Mouse (Mus musculus) neural tube, embryonic 14.5 days (tissue): ENCODE results near the gene Rpa1. TPM values are rescaled to one million over a fixed set of nuclear protein-coding genes. Genes with fewer than 3 reads are reported as not detected.
A peak's percentile ranks its signal among the peaks of the same experiment; 100 is the strongest.
"Not testable (repeated sequence)": the region's sequence is repeated elsewhere in the genome, so short reads cannot be mapped to it uniquely, and the experiment has no call there.

Experiments
- ATAC-seq: fragments of 200-750 bp; cut with Nextera tagmentation; 2 replicates; pipeline ENCODE4 v1.8.0; 2017; ENCODE audit warnings: low read depth, mild to moderate bottlenecking, moderate TSS enrichment, moderate library complexity
- H3K27ac ChIP-seq: fragments of 300-500 bp; sonication (generic); 2 replicates; pipeline ENCODE4 v1.5.1; 2014; ENCODE audit warnings: low read depth, mild to moderate bottlenecking, control low read depth, low read length, moderate library complexity, mixed read lengths
- H3K27me3 ChIP-seq: fragments of 300-500 bp; sonication (generic); 2 replicates; pipeline ENCODE4 v1.6.1; 2014; ENCODE audit warnings: low read length; ENCODE audit not compliant: control insufficient read depth, insufficient read depth
- H3K36me3 ChIP-seq: fragments of 300-500 bp; sonication (generic); 2 replicates; pipeline ENCODE4 v1.6.1; 2014; ENCODE audit warnings: low read length, mixed read lengths; ENCODE audit not compliant: control insufficient read depth, insufficient read depth
- H3K4me1 ChIP-seq: fragments of 300-500 bp; sonication (generic); 2 replicates; pipeline ENCODE4 v1.6.1; 2014; ENCODE audit warnings: low read length; ENCODE audit not compliant: control insufficient read depth, insufficient read depth
- H3K4me2 ChIP-seq: fragments of 300-500 bp; sonication (generic); 2 replicates; pipeline ENCODE4 v1.6.1; 2014; ENCODE audit warnings: mild to moderate bottlenecking, low read depth, low read length, control low read depth
- H3K4me3 ChIP-seq: fragments of 300-500 bp; sonication (generic); 2 replicates; pipeline ENCODE4 v1.5.1; 2014; ENCODE audit warnings: low read depth, low read length, control low read depth, mixed read lengths
- H3K9ac ChIP-seq: fragments of 300-500 bp; sonication (generic); replicated peaks from 2 replicates; pipeline ENCODE4 v1.6.1; 2014; ENCODE audit warnings: low read depth, mild to moderate bottlenecking, control low read depth, low read length, mixed read lengths
- H3K9me3 ChIP-seq: fragments of 300-500 bp; sonication (generic); 2 replicates; pipeline ENCODE4 v1.6.1; 2016; ENCODE audit warnings: low read length; ENCODE audit not compliant: control insufficient read depth
- WGBS: fragments of 180-500 bp; shearing (Covaris S2); extraction: QIAGEN DNeasy Blood & Tissue Kit; methylation state at CpG from one replicate; pipeline ENCODE4 v1.1.7; 2014; 5-methylcytosine and 5-hydroxymethylcytosine counted together
- polyA plus RNA-seq: library from polyadenylated mRNA; unstranded; fragments of >200 nt; fragmentation: Nextera tagmentation; extraction: Ambion mirVana; gene quantifications from 2 replicates; pipeline ENCODE4 v1.2.1, GENCODE M21; 2014

Gene Rpa1
- polyA plus RNA-seq, 1 experiment from 2014 or later: 41.4 TPM

GRCm38 (mm10) chr11:75286868-75287267, 61.3 kb downstream of the Rpa1 start:
- Histone ChIP-seq H3K9me3 (no peaks in the 10 kb centered on the region), H3K27ac (no peak overlapping the region), H3K9ac (no peak overlapping the region), H3K36me3 (no peaks in the 10 kb centered on the region), H3K4me1 (peaks cover 20% of the 10 kb centered on the region), H3K27me3 (peaks cover 8% of the 10 kb centered on the region), H3K4me2 (no peak overlapping the region), H3K4me3 (no peak overlapping the region)
- ATAC-seq: no peak
- WGBS: 86% methylated on average over 4 of the region's 4 CpGs

- peaks cover 8% of the 10 kb centered on the region for H3K27me3 ChIP-seq
- no peaks in the 10 kb centered on the region for H3K36me3 ChIP-seq
- no peak overlapping the region for H3K4me3 ChIP-seq
- ATAC-seq: no peak
- H3K4me1 ChIP-seq: peaks cover 23% of the 10 kb centered on the region
- no peak overlapping the region for H3K4me2 ChIP-seq
- no peak overlapping the region for H3K27ac ChIP-seq
- H3K9me3 ChIP-seq: no peaks in the 10 kb centered on the region
- WGBS: 45% methylated on average over 4 of the region's 4 CpGs
- H3K9ac ChIP-seq: no peak overlapping the region
These were observed 62.1 kb downstream of the Rpa1 start for GRCm38 (mm10) chr11:75285893-75286467.

GRCm38 (mm10) chr11:75283784-75284183, 64.3 kb downstream of the Rpa1 start:
- 73% methylated on average over 3 of the region's 3 CpGs for WGBS

GRCm38 (mm10) chr11:75282496-75283120, 65.5 kb downstream of the Rpa1 start:
- no peaks in the 10 kb centered on the region for H3K36me3 ChIP-seq
- no peak overlapping the region for H3K9ac ChIP-seq
- H3K4me2 ChIP-seq: peak overlapping the region; percentile 14; the same call in 1 of the 2 replicates
- ATAC-seq: no peak
- peaks cover 47% of the 10 kb centered on the region for H3K4me1 ChIP-seq
- H3K27me3 ChIP-seq: peaks cover 8% of the 10 kb centered on the region
- H3K4me3 ChIP-seq: no peak overlapping the region
- WGBS: 8% methylated on average over 13 of the region's 13 CpGs
- H3K9me3 ChIP-seq: no peaks in the 10 kb centered on the region
- H3K27ac ChIP-seq: peak overlapping the region; percentile 52; the same call in 1 of the 2 replicates

More at GRCm38 (mm10) chr11:75283784-75284183, 64.3 kb downstream of the Rpa1 start:
- H3K36me3 ChIP-seq, ATAC-seq, H3K27ac ChIP-seq, H3K27me3 ChIP-seq, H3K9ac ChIP-seq, H3K4me2 ChIP-seq, H3K4me3 ChIP-seq, H3K9me3 ChIP-seq: not testable (repeated sequence)
- H3K4me1 ChIP-seq: peaks cover 43% of the 10 kb centered on the region

- 5% methylated on average over 29 of the region's 29 CpGs for WGBS
- ATAC-seq: peak; percentile 60; the same call in 1 of the 2 replicates
- Histone ChIP-seq H3K9me3 (no peaks in the 10 kb centered on the region), H3K27ac (peak overlapping the region; percentile 69), H3K27me3 (peaks cover 8% of the 10 kb centered on the region), H3K4me1 (peaks cover 47% of the 10 kb centered on the region), H3K4me2 (peak overlapping the region; percentile 46), H3K4me3 (peak overlapping the region; percentile 12; the same call in 1 of the 2 replicates), H3K9ac (peak overlapping the region; percentile 22), H3K36me3 (no peaks in the 10 kb centered on the region)
These were observed 66.5 kb downstream of the Rpa1 start for GRCm38 (mm10) chr11:75281380-75282256.

GRCm38 (mm10) chr11:75280435-75281001, 67.6 kb downstream of the Rpa1 start:
- Histone ChIP-seq H3K4me3 (no peak overlapping the region), H3K27me3 (peaks cover 8% of the 10 kb centered on the region), H3K9me3 (no peaks in the 10 kb centered on the region), H3K36me3 (no peaks in the 10 kb centered on the region), H3K4me1 (peaks cover 47% of the 10 kb centered on the region), H3K9ac (0 out of 2 replicates have a peak overlapping the region, but pooled peaks have one; percentile 21), H3K27ac (peak overlapping the region; percentile 69; the same call in 1 of the 2 replicates), H3K4me2 (no peak overlapping the region)
- ATAC-seq: no peak
- 28% methylated on average over 5 of the region's 5 CpGs for WGBS

GRCm38 (mm10) chr11:75280066-75280410, 68.1 kb downstream of the Rpa1 start:
- Histone ChIP-seq H3K4me3 (no peak overlapping the region), H3K27me3 (peaks cover 8% of the 10 kb centered on the region)

GRCm38 (mm10) chr11:75279342-75280065, 68.6 kb downstream of the Rpa1 start:
- no peaks in the 10 kb centered on the region for H3K9me3 ChIP-seq
- H3K27ac ChIP-seq: peak overlapping the region; percentile 48; the same call in 1 of the 2 replicates
- peaks cover 8% of the 10 kb centered on the region for H3K27me3 ChIP-seq
- ATAC-seq: 0 out of 2 replicates have a peak, but pooled peaks have one; percentile 27
- no peak overlapping the region for H3K9ac ChIP-seq
- 9% methylated on average over 16 of the region's 16 CpGs for WGBS
- peak overlapping the region; percentile 23; the same call in 1 of the 2 replicates for H3K4me2 ChIP-seq
- no peak overlapping the region for H3K4me3 ChIP-seq
- H3K4me1 ChIP-seq: peaks cover 47% of the 10 kb centered on the region
- H3K36me3 ChIP-seq: no peaks in the 10 kb centered on the region

More at GRCm38 (mm10) chr11:75280066-75280410, 68.1 kb downstream of the Rpa1 start:
- WGBS: 64% methylated on average over 5 of the region's 5 CpGs
- H3K27ac ChIP-seq: peak overlapping the region; percentile 48; the same call in 1 of the 2 replicates
- no peak overlapping the region for H3K9ac ChIP-seq
- peaks cover 47% of the 10 kb centered on the region for H3K4me1 ChIP-seq
- ATAC-seq: 0 out of 2 replicates have a peak, but pooled peaks have one; percentile 16
- H3K4me2 ChIP-seq: no peak overlapping the region
- no peaks in the 10 kb centered on the region for H3K36me3 ChIP-seq
- no peaks in the 10 kb centered on the region for H3K9me3 ChIP-seq
